ENCODE assay signal across 17 mouse cellular contexts in genomic region chr4:116666625-116667024, GRCm38 (mm10).
"Had no signal": no experiment of that assay in that cellular context is flagged by ENCODE, and none has a peak within 500 bp of the region (broad histone marks: within the 10 kb centered on the region; RNA-seq: fewer than 3 reads in every experiment).

No protein-coding gene starts in this region.

- H3K27me3 ChIP-seq: neural tube, embryonic 13.5 days; stomach, embryonic 15.5 days had no signal

- H3K4me3 ChIP-seq: left cerebral cortex, adult 2 months; limb, embryonic 10.5 days; liver, embryonic 15.5 days; midbrain, embryonic 10.5 days; neural tube, embryonic 13.5 days; stomach, embryonic 15.5 days had no signal

- H3K36me3 ChIP-seq: limb, embryonic 10.5 days; liver, embryonic 15.5 days; midbrain, embryonic 10.5 days; neural tube, embryonic 13.5 days; stomach, embryonic 15.5 days had no signal

- DNase-seq: kidney, adult 9 months; kidney, postnatal 10 days; kidney, postnatal 4 days; lung, adult 2 months; lung, postnatal 36 days; midbrain, embryonic 14.5 days; retina, postnatal 1 day; right cerebral cortex, postnatal 4 days; spleen, adult 18-20 months; thymus, adult 2 months; thymus, postnatal 25 days had no signal
